Mouse (Mus musculus): ENCODE data around the gene Scgb1a1. TPM values are rescaled to one million over a fixed set of nuclear protein-coding genes. Genes with fewer than 3 reads are reported as not detected.

Gene Scgb1a1
- polyA plus RNA-seq, 1 experiment: not detected

DNA sequence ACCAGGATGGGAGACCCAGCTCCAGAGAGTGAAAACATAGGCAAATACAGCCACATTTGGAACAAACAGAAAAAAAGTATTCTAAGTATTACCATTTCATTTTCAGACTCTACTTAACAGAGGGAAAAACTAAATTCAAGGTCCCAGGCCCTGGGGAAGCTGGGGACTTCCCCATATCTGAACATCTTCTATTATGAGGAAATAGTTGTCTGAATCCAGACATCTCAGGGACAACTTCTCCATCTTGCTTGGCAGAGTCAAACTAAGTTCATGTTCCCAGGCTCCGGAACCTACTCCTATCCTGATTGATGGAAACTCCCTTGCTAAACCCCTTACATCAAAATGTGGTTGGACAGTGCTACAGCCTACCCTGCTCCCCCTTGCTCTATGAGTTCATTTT lies 34.6 kb upstream of the Scgb1a1 start:
- no peak overlapping the region for H3K27ac ChIP-seq (ENCODE audit: insufficient read depth, low read length)
- TF ChIP-seq POLR2A (IDR thresholded peaks at IDR 0.05; ENCODE audit: borderline replicate concordance, insufficient read depth, low read length) (no peak), CTCF (IDR thresholded peaks at IDR 0.05; ENCODE audit: borderline replicate concordance, insufficient read depth, low read depth, low read length) (no peak)
- no peaks in the 10 kb centered on the region; the same call in 1 of the 2 replicates for H3K4me1 ChIP-seq (ENCODE audit: control insufficient read depth, insufficient read depth, low read length)
- no peak for DNase-seq
- 97% methylated on average over 1 of the region's 1 CpGs for WGBS
- no peaks in the 10 kb centered on the region for H3K27me3 ChIP-seq (ENCODE audit: control insufficient read depth, insufficient read depth, low read length)
- H3K4me3 ChIP-seq (replicated peaks; ENCODE audit: insufficient read depth, low read depth, low read length): no peak overlapping the region

DNA sequence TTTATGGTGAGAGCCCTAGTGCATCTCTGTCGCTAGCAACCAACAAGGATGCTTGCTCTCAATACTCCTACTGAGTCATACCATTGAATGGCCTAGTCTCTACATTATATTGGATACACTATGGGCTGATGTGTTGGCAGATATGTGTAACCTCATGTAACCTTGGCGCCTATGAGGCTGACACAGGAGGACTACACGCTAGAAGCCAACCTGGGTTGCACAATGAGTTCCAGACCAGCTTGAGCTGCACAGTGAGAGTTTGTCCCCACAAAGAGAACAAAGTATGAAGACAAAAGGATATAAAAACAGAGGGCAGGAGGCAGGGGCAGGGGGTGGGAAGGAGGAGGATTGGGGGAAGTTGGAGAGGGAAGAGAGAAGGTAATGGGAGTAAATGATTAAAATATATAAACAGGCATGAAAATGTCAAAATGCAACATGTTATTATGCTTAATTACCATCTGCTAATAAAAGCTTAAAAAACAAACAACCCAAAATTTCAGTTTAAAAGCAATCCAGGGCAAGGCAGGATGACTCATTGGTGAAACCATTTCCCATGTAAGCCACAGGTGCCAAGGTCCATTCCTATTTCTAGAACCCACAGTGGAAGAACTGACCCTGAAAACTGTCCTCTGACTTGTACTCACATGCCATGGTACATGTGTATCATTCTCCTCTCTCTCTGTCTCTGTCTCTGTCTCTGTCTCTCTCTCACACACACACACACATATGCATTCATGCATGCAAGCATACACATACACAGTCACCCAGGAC lies 32.1 kb upstream of the Scgb1a1 start:
- TF ChIP-seq POLR2A (IDR thresholded peaks at IDR 0.05; ENCODE audit: borderline replicate concordance, insufficient read depth, low read length) (no peak), CTCF (IDR thresholded peaks at IDR 0.05; ENCODE audit: borderline replicate concordance, insufficient read depth, low read depth, low read length) (no peak)
- no peaks in the 10 kb centered on the region; the same call in 1 of the 2 replicates for H3K4me1 ChIP-seq (ENCODE audit: control insufficient read depth, insufficient read depth, low read length)
- no peak overlapping the region for H3K4me3 ChIP-seq (replicated peaks; ENCODE audit: insufficient read depth, low read depth, low read length)
- 84% methylated on average over 3 of the region's 3 CpGs for WGBS
- DNase-seq: no peak
- no peaks in the 10 kb centered on the region for H3K27me3 ChIP-seq (ENCODE audit: control insufficient read depth, insufficient read depth, low read length)
- no peak overlapping the region for H3K27ac ChIP-seq (ENCODE audit: insufficient read depth, low read length)

DNA sequence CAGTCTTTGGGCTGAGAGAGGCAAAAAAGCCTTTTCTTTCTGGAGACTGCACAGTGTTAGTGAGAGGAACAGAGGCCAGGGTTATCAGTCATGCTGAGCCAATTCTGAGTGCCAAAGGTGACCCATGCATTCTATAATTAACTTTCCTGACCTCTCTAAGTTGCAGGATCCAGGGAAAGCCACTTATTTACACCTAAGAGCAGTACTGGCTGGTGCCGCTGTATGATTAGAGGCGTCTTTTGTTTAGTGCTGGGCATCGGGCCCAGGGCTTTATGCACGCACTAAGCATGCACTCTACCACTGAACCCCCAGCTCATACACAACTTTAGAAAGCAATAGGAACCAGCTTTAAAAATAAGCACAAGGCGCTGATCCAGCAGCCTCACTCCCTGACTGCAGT lies 29.5 kb upstream of the Scgb1a1 start:
- DNase-seq: peak in 1 of 2 experiments; percentile 56

DNA sequence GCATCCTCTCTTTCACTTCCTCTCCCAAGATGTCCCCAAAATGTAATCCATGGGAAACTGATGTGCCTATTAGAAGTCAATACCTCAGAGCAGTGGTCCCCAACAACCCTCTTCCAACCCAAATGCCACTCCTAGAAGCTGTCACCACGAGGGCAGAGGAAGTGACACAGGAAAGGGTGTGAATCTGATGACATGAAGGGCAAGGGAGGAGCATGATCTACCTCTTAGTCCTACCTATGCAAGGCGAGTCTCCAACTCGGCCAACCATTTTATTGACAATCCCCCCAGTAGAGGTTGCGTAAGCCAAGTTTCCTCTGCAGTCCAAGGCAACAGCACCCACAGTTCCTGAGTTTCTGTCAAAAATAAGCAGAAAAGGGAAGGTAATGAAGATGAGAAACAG lies 28.5 kb upstream of the Scgb1a1 start:
- peaks cover 13% of the 10 kb centered on the region for H3K4me1 ChIP-seq (ENCODE audit: control insufficient read depth, insufficient read depth, low read length)
- no peak overlapping the region for H3K4me3 ChIP-seq (replicated peaks; ENCODE audit: insufficient read depth, low read depth, low read length)
- no peak for TF ChIP-seq CTCF (IDR thresholded peaks at IDR 0.05; ENCODE audit: borderline replicate concordance, insufficient read depth, low read depth, low read length)
- no peak for DNase-seq
- H3K27me3 ChIP-seq (ENCODE audit: control insufficient read depth, insufficient read depth, low read length): no peaks in the 10 kb centered on the region
- H3K27ac ChIP-seq (ENCODE audit: insufficient read depth, low read length): no peak overlapping the region
- 81% methylated on average over 4 of the region's 4 CpGs for WGBS

More for the DNA sequence above, 29.5 kb upstream of the Scgb1a1 start:
- H3K27ac ChIP-seq (ENCODE audit: insufficient read depth, low read length): 0 out of 2 replicates have a peak overlapping the region, but pooled peaks have one; percentile 7
- no peaks in the 10 kb centered on the region for H3K27me3 ChIP-seq (ENCODE audit: control insufficient read depth, insufficient read depth, low read length)
- peaks cover 10% of the 10 kb centered on the region for H3K4me1 ChIP-seq (ENCODE audit: control insufficient read depth, insufficient read depth, low read length)
- no peak overlapping the region for H3K4me3 ChIP-seq (replicated peaks; ENCODE audit: insufficient read depth, low read depth, low read length)
- WGBS: 34% methylated on average over 5 of the region's 5 CpGs
- TF ChIP-seq CTCF (IDR thresholded peaks at IDR 0.05; ENCODE audit: borderline replicate concordance, insufficient read depth, low read depth, low read length) (no peak), POLR2A (IDR thresholded peaks at IDR 0.05; ENCODE audit: borderline replicate concordance, insufficient read depth, low read length) (no peak)

DNA sequence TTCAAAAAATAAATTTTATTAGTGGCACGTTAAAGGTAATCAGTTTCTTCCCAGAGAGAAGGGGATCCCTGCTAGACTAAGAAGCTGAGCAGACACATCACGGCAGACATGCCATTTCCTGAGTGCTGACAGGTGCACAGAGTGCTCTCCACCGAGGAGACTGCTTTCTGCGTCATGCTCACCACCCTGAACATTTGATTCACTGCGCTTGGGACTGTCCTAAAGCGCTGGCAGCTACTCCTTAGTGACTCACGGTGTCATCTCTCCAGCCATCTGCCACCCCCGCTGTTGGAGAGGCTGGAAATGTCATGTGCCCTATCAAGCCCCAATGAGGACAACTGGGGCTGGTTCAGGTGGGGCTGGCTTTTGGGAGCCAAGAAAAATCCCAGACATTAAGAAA lies 24.3 kb upstream of the Scgb1a1 start:
- peak; percentile 91 to 98 for DNase-seq
- H3K4me1 ChIP-seq (ENCODE audit: control insufficient read depth, insufficient read depth, low read length): peaks cover 15% of the 10 kb centered on the region
- 9% methylated on average over 8 of the region's 8 CpGs for WGBS
- H3K27ac ChIP-seq (ENCODE audit: insufficient read depth, low read length): peak overlapping the region; percentile 76; the same call in 1 of the 2 replicates
- TF ChIP-seq CTCF (IDR thresholded peaks at IDR 0.05; ENCODE audit: borderline replicate concordance, insufficient read depth, low read depth, low read length): no peak
- peak; percentile 70; the same call in 1 of the 2 replicates for TF ChIP-seq POLR2A (IDR thresholded peaks at IDR 0.05; ENCODE audit: borderline replicate concordance, insufficient read depth, low read length)
- H3K4me3 ChIP-seq (replicated peaks; ENCODE audit: insufficient read depth, low read depth, low read length): no peak overlapping the region
- no peaks in the 10 kb centered on the region for H3K27me3 ChIP-seq (ENCODE audit: control insufficient read depth, insufficient read depth, low read length)

DNA sequence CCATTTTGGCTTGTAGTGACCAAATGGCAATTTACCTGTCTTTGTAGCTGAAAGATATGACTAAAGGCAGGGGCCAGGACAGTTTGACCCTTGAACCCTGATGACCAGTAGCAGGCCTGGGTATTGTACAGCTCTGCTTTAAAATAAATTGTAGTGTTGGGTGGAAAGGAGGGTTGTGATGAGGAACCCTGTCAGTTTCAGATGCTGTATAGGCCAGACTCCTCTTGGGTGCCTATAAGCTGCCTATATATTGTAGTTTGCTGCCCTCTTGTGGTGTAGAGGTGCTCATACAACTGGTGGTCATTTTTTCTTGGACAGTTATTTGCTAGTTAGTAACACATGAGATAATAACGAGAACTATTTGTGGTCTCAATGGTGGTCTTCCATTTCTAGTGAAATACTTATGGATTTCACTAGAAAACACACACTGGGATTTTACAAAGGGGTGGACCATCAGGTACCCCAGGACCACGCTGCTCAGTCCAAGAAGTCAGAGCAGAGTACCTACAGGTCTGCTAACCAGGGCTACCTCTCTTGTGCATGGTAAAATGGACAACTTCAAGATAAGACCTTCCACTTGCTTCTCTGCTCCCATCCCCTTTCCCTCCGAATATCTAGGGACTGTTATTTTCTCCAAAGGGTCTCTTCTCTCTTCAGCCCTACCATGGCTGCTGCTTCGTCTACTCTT lies 22.6 kb upstream of the Scgb1a1 start:
- no peak overlapping the region; the same call in 1 of the 2 replicates for H3K27ac ChIP-seq (ENCODE audit: insufficient read depth, low read length)
- no peaks in the 10 kb centered on the region for H3K27me3 ChIP-seq (ENCODE audit: control insufficient read depth, insufficient read depth, low read length)
- H3K4me1 ChIP-seq (ENCODE audit: control insufficient read depth, insufficient read depth, low read length): peaks cover 15% of the 10 kb centered on the region
- TF ChIP-seq POLR2A (IDR thresholded peaks at IDR 0.05; ENCODE audit: borderline replicate concordance, insufficient read depth, low read length): no peak
- TF ChIP-seq CTCF (IDR thresholded peaks at IDR 0.05; ENCODE audit: borderline replicate concordance, insufficient read depth, low read depth, low read length): peak; percentile 47; the same call in 1 of the 2 replicates
- no peak overlapping the region for H3K4me3 ChIP-seq (replicated peaks; ENCODE audit: insufficient read depth, low read depth, low read length)
- 52% methylated on average over 4 of the region's 4 CpGs for WGBS
- DNase-seq: peak; percentile 55 to 78

DNA sequence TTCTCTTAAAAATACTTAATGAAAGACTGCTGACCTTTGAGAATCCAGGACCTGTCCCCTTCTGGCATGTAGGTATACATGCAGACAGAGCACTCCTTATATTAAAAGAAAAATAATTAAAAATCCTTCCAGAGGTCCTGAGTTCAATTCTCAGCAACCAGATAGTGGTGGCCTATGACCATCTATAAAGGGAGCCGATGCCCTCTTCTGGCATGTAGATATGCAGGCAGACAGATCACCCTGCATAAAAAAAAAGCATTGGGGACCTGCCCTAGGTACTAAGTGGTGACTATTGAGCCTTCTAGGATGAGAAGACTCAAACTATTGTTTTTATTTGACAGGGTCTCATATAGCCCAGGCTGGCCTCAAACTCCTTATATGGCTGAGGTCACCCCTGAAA lies 20.8 kb upstream of the Scgb1a1 start:
- DNase-seq: no peak
- WGBS: 89% methylated on average over 1 of the region's 1 CpGs
- Histone ChIP-seq H3K4me3 (replicated peaks; ENCODE audit: insufficient read depth, low read depth, low read length) (no peak overlapping the region), H3K27ac (ENCODE audit: insufficient read depth, low read length) (no peak overlapping the region), H3K4me1 (ENCODE audit: control insufficient read depth, insufficient read depth, low read length) (peaks cover 14% of the 10 kb centered on the region), H3K27me3 (ENCODE audit: control insufficient read depth, insufficient read depth, low read length) (no peaks in the 10 kb centered on the region)
- TF ChIP-seq POLR2A (IDR thresholded peaks at IDR 0.05; ENCODE audit: borderline replicate concordance, insufficient read depth, low read length): no peak
- no peak for TF ChIP-seq CTCF (IDR thresholded peaks at IDR 0.05; ENCODE audit: borderline replicate concordance, insufficient read depth, low read depth, low read length)

DNA sequence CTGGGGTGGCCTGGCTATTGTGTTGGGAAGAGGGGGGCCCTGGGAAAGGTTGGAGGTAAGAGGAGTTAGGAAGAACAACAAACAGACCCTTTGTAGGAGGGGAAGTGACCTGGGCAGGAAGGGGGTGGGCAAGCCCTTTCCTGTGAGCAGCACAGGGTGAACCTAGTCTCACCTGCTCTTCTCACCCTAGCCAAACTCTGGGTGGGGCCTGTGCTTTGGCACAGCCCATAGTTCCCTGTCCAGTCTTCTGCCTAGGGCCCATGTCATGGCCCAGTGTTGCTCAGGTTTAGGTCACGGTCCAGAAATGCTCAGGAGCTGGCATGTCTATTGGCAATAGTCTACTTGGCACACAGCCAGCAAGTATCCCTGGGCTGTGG lies 19.6 kb upstream of the Scgb1a1 start:
- Histone ChIP-seq H3K27me3 (ENCODE audit: control insufficient read depth, insufficient read depth, low read length) (no peaks in the 10 kb centered on the region), H3K4me3 (replicated peaks; ENCODE audit: insufficient read depth, low read depth, low read length) (no peak overlapping the region), H3K27ac (ENCODE audit: insufficient read depth, low read length) (no peak overlapping the region), H3K4me1 (ENCODE audit: control insufficient read depth, insufficient read depth, low read length) (peaks cover 6% of the 10 kb centered on the region)
- no peak for DNase-seq
- WGBS: 43% methylated on average over 1 of the region's 1 CpGs
- TF ChIP-seq CTCF (IDR thresholded peaks at IDR 0.05; ENCODE audit: borderline replicate concordance, insufficient read depth, low read depth, low read length) (no peak), POLR2A (IDR thresholded peaks at IDR 0.05; ENCODE audit: borderline replicate concordance, insufficient read depth, low read length) (no peak)
